Mouse (Mus musculus) liver, postnatal 0 days (tissue): ENCODE data around the gene Nek5.

Experiments used
- CTCF ChIP-seq: sonication (generic); IDR thresholded peaks from 2 replicates; pipeline ENCODE4 v1.5.1; 2016; ENCODE audit warnings: antibody characterized with exemption, low read depth
- EP300 ChIP-seq: IDR thresholded peaks from 2 replicates; pipeline ENCODE4 v1.6.1; 2016; ENCODE audit warnings: antibody characterized with exemption, low read depth, mild to moderate bottlenecking

DNA sequence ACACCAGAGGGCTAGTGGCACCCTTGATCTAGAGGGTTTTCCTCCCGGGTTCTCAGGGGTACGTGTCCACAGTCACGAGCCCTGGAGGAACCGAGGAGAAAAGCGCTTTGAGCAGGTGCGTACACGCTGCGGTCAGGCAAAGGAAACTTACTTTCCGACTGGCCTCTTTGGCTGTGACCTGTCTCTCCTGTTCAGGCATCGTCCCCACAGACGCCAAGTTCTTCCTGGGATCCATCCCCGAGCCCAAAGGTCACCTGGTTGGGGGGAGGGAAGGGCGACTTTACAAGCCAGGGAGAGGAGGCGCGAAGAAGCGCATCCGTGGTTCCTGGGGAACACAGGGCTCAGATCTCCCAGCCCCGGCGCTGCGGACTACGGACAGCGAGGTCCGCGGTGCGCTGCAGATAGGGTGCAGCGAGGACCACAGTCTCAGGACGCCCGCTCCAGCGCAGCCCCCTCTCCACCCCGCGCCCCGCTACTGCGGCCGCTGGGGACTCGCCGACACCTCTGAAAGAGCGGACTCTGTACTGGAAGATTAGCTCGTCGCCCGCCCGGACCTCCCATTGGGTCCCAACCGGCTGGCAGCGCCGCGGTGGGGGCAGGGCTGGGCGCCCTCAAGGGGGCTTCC, 64.9 kb downstream of the Nek5 start, which contains the start of gene Atp7b:
- no peak for TF ChIP-seq CTCF
- TF ChIP-seq EP300: no peak
